Mouse (Mus musculus) bone marrow macrophage, adult 2 months (primary cell): ENCODE measurements around the gene Emilin3.

Experiments
- CTCF ChIP-seq: IDR thresholded peaks from 2 replicates; pipeline ENCODE4 v1.5.1; 2012; ENCODE audit warnings: low read depth, mild to moderate bottlenecking, low read length, moderate library complexity
- POLR2A ChIP-seq: IDR thresholded peaks from 2 replicates; pipeline ENCODE4 v1.6.1; 2012; ENCODE audit warnings: mild to moderate bottlenecking, low read depth, low read length, borderline replicate concordance

GRCm38 (mm10) chr2:160881462-160882101, 30.5 kb downstream of the Emilin3 start:
- TF ChIP-seq POLR2A = no peak
- no peak for TF ChIP-seq CTCF
